ENCODE assay signal across 20 mouse cellular contexts in genomic region chr10:111117198-111117845, GRCm38 (mm10). TPM values are rescaled to one million over a fixed set of nuclear protein-coding genes. Genes with fewer than 3 reads are reported as not detected.
A peak's percentile ranks its signal among the peaks of the same experiment; 100 is the strongest.
DNase-seq lines count a peak whose midpoint lies in the region; ATAC-seq lines count a peak whose summit lies in the region.
"Had no signal": no experiment of that assay in that cellular context is flagged by ENCODE, and none has a peak within 500 bp of the region (broad histone marks: within the 10 kb centered on the region; RNA-seq: fewer than 3 reads in every experiment).

No protein-coding gene starts in this region.

- peak; percentile 13 for DNase-seq in hindbrain, embryonic 11.5 days (ENCODE audit: low spot score)
- DNase-seq in A20 (ENCODE audit: low read depth, low spot score) (peak; percentile 54), ES-CJ7 (ENCODE audit: low read depth, low spot score) (peak; percentile 84)
- no peak for DNase-seq in left cerebral cortex, postnatal 4 days
- DNase-seq in ovary, postnatal 14 days (ENCODE audit: low spot score), result no peak
- DNase-seq: adrenal gland, postnatal 14 days; cerebellum, postnatal 14 days; layer of hippocampus, postnatal 36 days; right cerebral cortex, adult 18-20 months; spleen, adult 18-20 months; thymus, adult 18-20 months had no signal

- H3K9me3 ChIP-seq in hindbrain, embryonic 11.5 days (ENCODE audit: control insufficient read depth, low read length), result no peaks in the 10 kb centered on the region
- no peaks in the 10 kb centered on the region for H3K9me3 ChIP-seq in hindbrain, embryonic 12.5 days (replicated peaks)
- no peaks in the 10 kb centered on the region for H3K9me3 ChIP-seq in kidney, embryonic 16.5 days (ENCODE audit: low read length)
- H3K9me3 ChIP-seq: embryonic facial prominence, embryonic 15.5 days; heart, embryonic 13.5 days; hindbrain, embryonic 10.5 days; intestine, embryonic 15.5 days; limb, embryonic 13.5 days; midbrain, embryonic 13.5 days; neural tube, embryonic 13.5 days had no signal

- no peaks in the 10 kb centered on the region for H3K4me1 ChIP-seq in hindbrain, embryonic 11.5 days (replicated peaks; ENCODE audit: control insufficient read depth, insufficient read depth, low read length)
- H3K4me1 ChIP-seq in hindbrain, embryonic 12.5 days, result peaks cover 5% of the 10 kb centered on the region; the same call in 1 of the 2 replicates
- no peaks in the 10 kb centered on the region for H3K4me1 ChIP-seq in kidney, embryonic 16.5 days (ENCODE audit: insufficient read depth, low read length)
- H3K4me1 ChIP-seq: embryonic facial prominence, embryonic 15.5 days; heart, embryonic 13.5 days; intestine, embryonic 15.5 days; limb, embryonic 13.5 days; neural tube, embryonic 13.5 days had no signal

- intact Hi-C loops in left cerebral cortex, postnatal 4 days (cut with DNase I), result no loop called here

- ATAC-seq in hindbrain, embryonic 11.5 days (ENCODE audit: low FRiP score), result no peak
- no peak for ATAC-seq in hindbrain, embryonic 12.5 days (ENCODE audit: low FRiP score)
- ATAC-seq in kidney, embryonic 16.5 days (ENCODE audit: low FRiP score, low TSS enrichment), result 0 out of 2 replicates have a peak, but pooled peaks have one; percentile 31
- ATAC-seq: intestine, embryonic 15.5 days; midbrain, embryonic 13.5 days had no signal

- H3K9ac ChIP-seq in hindbrain, embryonic 11.5 days (ENCODE audit: low read depth, low read length), result no peak overlapping the region
- H3K9ac ChIP-seq in hindbrain, embryonic 12.5 days, result no peak overlapping the region
- no peak overlapping the region for H3K9ac ChIP-seq in kidney, embryonic 16.5 days (replicated peaks; ENCODE audit: low read length)
- H3K9ac ChIP-seq: embryonic facial prominence, embryonic 15.5 days; heart, embryonic 13.5 days; intestine, embryonic 15.5 days; limb, embryonic 13.5 days; midbrain, embryonic 13.5 days; neural tube, embryonic 13.5 days had no signal

- H3K27ac ChIP-seq in hindbrain, embryonic 11.5 days (ENCODE audit: low read depth, low read length), result no peak overlapping the region
- H3K27ac ChIP-seq in hindbrain, embryonic 12.5 days, result no peak overlapping the region
- peak overlapping the region; percentile 49; the same call in 1 of the 2 replicates for H3K27ac ChIP-seq in kidney, embryonic 16.5 days (ENCODE audit: low read length)
- H3K27ac ChIP-seq: embryonic facial prominence, embryonic 15.5 days; heart, embryonic 13.5 days; hindbrain, embryonic 10.5 days; intestine, embryonic 15.5 days; limb, embryonic 13.5 days; midbrain, embryonic 13.5 days; neural tube, embryonic 13.5 days had no signal

- H3K4me3 ChIP-seq in hindbrain, embryonic 11.5 days (ENCODE audit: low read depth, low read length), result no peak overlapping the region
- no peak overlapping the region for H3K4me3 ChIP-seq in hindbrain, embryonic 12.5 days
- H3K4me3 ChIP-seq in kidney, embryonic 16.5 days (ENCODE audit: low read length), result no peak overlapping the region
- H3K4me3 ChIP-seq: embryonic facial prominence, embryonic 15.5 days; heart, embryonic 13.5 days; hindbrain, embryonic 10.5 days; intestine, embryonic 15.5 days; limb, embryonic 13.5 days; midbrain, embryonic 13.5 days; neural tube, embryonic 13.5 days had no signal

- WGBS in hindbrain, embryonic 11.5 days, result 67% methylated on average over 7 of the region's 7 CpGs
- WGBS in hindbrain, embryonic 12.5 days, result 51% methylated on average over 7 of the region's 7 CpGs
- 59% methylated on average over 7 of the region's 7 CpGs for WGBS in kidney, embryonic 16.5 days

- H3K36me3 ChIP-seq in hindbrain, embryonic 11.5 days (ENCODE audit: control insufficient read depth, insufficient read depth, low read length), result no peaks in the 10 kb centered on the region
- no peaks in the 10 kb centered on the region for H3K36me3 ChIP-seq in hindbrain, embryonic 12.5 days
- H3K36me3 ChIP-seq in kidney, embryonic 16.5 days (ENCODE audit: insufficient read depth, low read length), result no peaks in the 10 kb centered on the region
- H3K36me3 ChIP-seq: embryonic facial prominence, embryonic 15.5 days; heart, embryonic 13.5 days; hindbrain, embryonic 10.5 days; intestine, embryonic 15.5 days; limb, embryonic 13.5 days; midbrain, embryonic 13.5 days; neural tube, embryonic 13.5 days had no signal

- H3K27me3 ChIP-seq in hindbrain, embryonic 11.5 days (ENCODE audit: control insufficient read depth, insufficient read depth, low read length), result no peaks in the 10 kb centered on the region
- no peaks in the 10 kb centered on the region for H3K27me3 ChIP-seq in hindbrain, embryonic 12.5 days
- no peaks in the 10 kb centered on the region for H3K27me3 ChIP-seq in kidney, embryonic 16.5 days (ENCODE audit: insufficient read depth, low read length)
- H3K27me3 ChIP-seq: embryonic facial prominence, embryonic 15.5 days; heart, embryonic 13.5 days; intestine, embryonic 15.5 days; limb, embryonic 13.5 days; midbrain, embryonic 13.5 days; neural tube, embryonic 13.5 days had no signal

- H3K4me2 ChIP-seq in hindbrain, embryonic 11.5 days (replicated peaks; ENCODE audit: low read depth, low read length), result no peak overlapping the region
- no peak overlapping the region for H3K4me2 ChIP-seq in hindbrain, embryonic 12.5 days (replicated peaks)
- H3K4me2 ChIP-seq in kidney, embryonic 16.5 days (replicated peaks; ENCODE audit: low read depth, low read length), result no peak overlapping the region
- H3K4me2 ChIP-seq: embryonic facial prominence, embryonic 15.5 days; heart, embryonic 13.5 days; intestine, embryonic 15.5 days; limb, embryonic 13.5 days; midbrain, embryonic 13.5 days; neural tube, embryonic 13.5 days had no signal

RNA-seq across cellular contexts. Expression of gene Osbpl8, which starts 47.2 kb away (rescaled TPM):
- 15.4 and 15.7 TPM in 2 replicates for polyA plus RNA-seq in hindbrain, embryonic 11.5 days (2014; fragmentation: Nextera tagmentation; extraction: Ambion mirVana)
- polyA plus RNA-seq in hindbrain, embryonic 12.5 days (2016; fragmentation: Nextera tagmentation; extraction: Ambion mirVana), result 22.4 and 24.0 TPM in 2 replicates
- 7.1 and 8.6 TPM in 2 replicates for polyA plus RNA-seq in kidney, embryonic 16.5 days (2015; fragmentation: Nextera tagmentation; extraction: Ambion mirVana)
- 10 to 100 TPM; 72.4 to 74.7 TPM for total RNA-seq in left cerebral cortex, postnatal 4 days (2021)

Comparison
In these comparisons a context has a peak if more than half of its experiments do, and no peak if none do; other contexts are left out.
1. DNase-seq: peak in hindbrain, embryonic 11.5 days (single experiment), A20 (single experiment) and ES-CJ7 (single experiment); none in left cerebral cortex, postnatal 4 days (single experiment) and ovary, postnatal 14 days (single experiment).